ENCODE assay signal across 8 mouse cellular contexts in genomic region chr9:83924356-83924755, GRCm38 (mm10). TPM values are rescaled to one million over a fixed set of nuclear protein-coding genes. Genes with fewer than 3 reads are reported as not detected.
DNase-seq lines count a peak whose midpoint lies in the region; ATAC-seq and TF ChIP-seq lines count a peak whose summit lies in the region.

No protein-coding gene starts in this region.

- intact Hi-C loops in left cerebral cortex, adult 2 months (cut with DNase I) = no loop called here

- DNase-seq in left cerebral cortex, adult 2 months (ENCODE audit: extremely low spot score in 1 of 2, low spot score in 2 of 2) = no peak
- DNase-seq in left cerebral cortex, adult 9 months (ENCODE audit: low spot score in 2 of 2) = no peak
- DNase-seq in forebrain, embryonic 10.5 days (ENCODE audit: extremely low spot score, low spot score) = no peak
- no peak for DNase-seq in urinary bladder, postnatal 25 days (ENCODE audit: low spot score)
- DNase-seq in yolk sac, embryonic 10.5 days (ENCODE audit: low spot score) = no peak
- DNase-seq in frontal cortex, adult 2 months (ENCODE audit: extremely low spot score in 1 of 2, low spot score in 1 of 2) = no peak

- H3K9me3 ChIP-seq in forebrain, embryonic 10.5 days = no peaks in the 10 kb centered on the region
- H3K9me3 ChIP-seq in intestine, embryonic 15.5 days = no peaks in the 10 kb centered on the region
- no peaks in the 10 kb centered on the region for H3K9me3 ChIP-seq in neural tube, embryonic 12.5 days

- H3K27me3 ChIP-seq in forebrain, embryonic 10.5 days (ENCODE audit: poor library complexity, severe bottlenecking) = no peaks in the 10 kb centered on the region
- H3K27me3 ChIP-seq in intestine, embryonic 15.5 days (replicated peaks) = no peaks in the 10 kb centered on the region
- H3K27me3 ChIP-seq in neural tube, embryonic 12.5 days (replicated peaks) = no peaks in the 10 kb centered on the region

- ATAC-seq in intestine, embryonic 15.5 days = no peak
- ATAC-seq in neural tube, embryonic 12.5 days (ENCODE audit: low FRiP score, low read depth) = peak; percentile 38; the same call in 1 of the 2 replicates

- no peak overlapping the region for H3K9ac ChIP-seq in intestine, embryonic 15.5 days
- no peak overlapping the region for H3K9ac ChIP-seq in neural tube, embryonic 12.5 days

- H3K27ac ChIP-seq in left cerebral cortex, adult 2 months = peak overlapping the region; percentile 86
- H3K27ac ChIP-seq in forebrain, embryonic 10.5 days = no peak overlapping the region
- no peak overlapping the region for H3K27ac ChIP-seq in intestine, embryonic 15.5 days
- H3K27ac ChIP-seq in neural tube, embryonic 12.5 days = no peak overlapping the region

- H3K4me1 ChIP-seq in forebrain, embryonic 10.5 days = peaks cover 11% of the 10 kb centered on the region
- H3K4me1 ChIP-seq in intestine, embryonic 15.5 days (replicated peaks) = no peaks in the 10 kb centered on the region; the same call in 1 of the 2 replicates
- 0 out of 2 replicates have a peak, but pooled peaks cover 5% of the 10 kb centered on the region for H3K4me1 ChIP-seq in neural tube, embryonic 12.5 days

- no peak for TF ChIP-seq CTCF in left cerebral cortex, adult 2 months (IDR thresholded peaks at IDR 0.05)

- peak overlapping the region; percentile 75 for H3K4me3 ChIP-seq in left cerebral cortex, adult 2 months
- peak overlapping the region; percentile 82 for H3K4me3 ChIP-seq in forebrain, embryonic 10.5 days
- peak overlapping the region; percentile 73; the same call in 1 of the 2 replicates for H3K4me3 ChIP-seq in intestine, embryonic 15.5 days (replicated peaks)
- no peak overlapping the region for H3K4me3 ChIP-seq in neural tube, embryonic 12.5 days

- H3K36me3 ChIP-seq in forebrain, embryonic 10.5 days (replicated peaks) = no peaks in the 10 kb centered on the region
- no peaks in the 10 kb centered on the region for H3K36me3 ChIP-seq in intestine, embryonic 15.5 days
- H3K36me3 ChIP-seq in neural tube, embryonic 12.5 days = no peaks in the 10 kb centered on the region

- H3K4me2 ChIP-seq in intestine, embryonic 15.5 days (replicated peaks) = peak overlapping the region; percentile 84
- H3K4me2 ChIP-seq in neural tube, embryonic 12.5 days (replicated peaks) = peak overlapping the region; percentile 78

- 89% methylated on average over 5 of the region's 5 CpGs for WGBS in forebrain, embryonic 10.5 days
- WGBS in intestine, embryonic 15.5 days = 82% methylated on average over 5 of the region's 5 CpGs
- 91% methylated on average over 5 of the region's 5 CpGs for WGBS in neural tube, embryonic 12.5 days

RNA-seq across cellular contexts. Expression of gene Bckdhb, which starts 0.6 kb away (rescaled TPM):
- total RNA-seq in left cerebral cortex, adult 2 months (2021) = 10 to 100 TPM; 39.7 to 41.9 TPM
- polyA plus RNA-seq in forebrain, embryonic 10.5 days (2016; fragmentation: Nextera tagmentation; extraction: Ambion mirVana) = 66.4 and 66.8 TPM in 2 replicates
- polyA plus RNA-seq in intestine, embryonic 15.5 days (2015; fragmentation: Nextera tagmentation; extraction: Ambion mirVana) = 39.5 and 41.2 TPM in 2 replicates
- polyA plus RNA-seq in neural tube, embryonic 12.5 days (2016; fragmentation: Nextera tagmentation; extraction: Ambion mirVana) = 35.0 and 38.2 TPM in 2 replicates
- 34.8 and 40.1 TPM in 2 replicates for polyA plus RNA-seq in frontal cortex, adult 2 months (2012; rRNA removed)
